ENCODE assay signal across 16 mouse cellular contexts in the genomic region with DNA sequence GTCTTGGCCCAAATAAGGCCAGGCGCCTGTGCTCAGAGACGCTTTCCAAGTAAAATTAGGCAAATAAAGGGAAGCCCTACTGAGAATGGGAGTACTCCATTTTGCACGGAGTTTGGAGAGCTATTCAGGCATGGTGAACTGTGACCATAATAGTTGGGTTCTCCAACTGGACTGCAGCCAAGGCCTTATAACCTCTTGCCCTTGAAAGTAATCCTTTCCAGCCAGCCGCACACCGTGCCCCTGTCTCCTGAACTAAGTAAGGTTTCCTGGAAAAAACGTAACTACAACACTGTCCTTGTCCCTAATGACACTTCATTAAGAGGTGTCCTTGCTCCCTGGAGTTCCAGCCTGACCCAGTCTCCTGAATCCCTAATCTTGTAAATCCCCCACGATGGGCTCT. TPM values are rescaled to one million over a fixed set of nuclear protein-coding genes. Genes with fewer than 3 reads are reported as not detected.
A peak's percentile ranks its signal among the peaks of the same experiment; 100 is the strongest.
DNase-seq lines count a peak whose midpoint lies in the region; ATAC-seq and TF ChIP-seq lines count a peak whose summit lies in the region.
"Had no signal": no experiment of that assay in that cellular context is flagged by ENCODE, and none has a peak within 500 bp of the region (broad histone marks: within the 10 kb centered on the region; RNA-seq: fewer than 3 reads in every experiment).

No protein-coding gene starts in this region.

- no peak overlapping the region for H3K4me3 ChIP-seq in limb, embryonic 12.5 days (replicated peaks)
- no peak overlapping the region for H3K4me3 ChIP-seq in limb, embryonic 10.5 days
- H3K4me3 ChIP-seq in kidney, adult 2 months (ENCODE audit: insufficient read depth, low read depth, low read length), result no peak overlapping the region
- H3K4me3 ChIP-seq: embryonic facial prominence, embryonic 15.5 days; forebrain, embryonic 13.5 days; midbrain, embryonic 10.5 days had no signal

- no peak for TF ChIP-seq POLR2A in kidney, adult 2 months (IDR thresholded peaks at IDR 0.05; ENCODE audit: low read depth, low read length)

- H3K9me3 ChIP-seq in limb, embryonic 12.5 days, result no peaks in the 10 kb centered on the region
- no peaks in the 10 kb centered on the region for H3K9me3 ChIP-seq in limb, embryonic 10.5 days (replicated peaks)
- H3K9me3 ChIP-seq: embryonic facial prominence, embryonic 15.5 days; forebrain, embryonic 13.5 days; midbrain, embryonic 10.5 days had no signal

- H3K27me3 ChIP-seq in limb, embryonic 12.5 days, result peaks cover 6% of the 10 kb centered on the region
- H3K27me3 ChIP-seq in limb, embryonic 10.5 days (ENCODE audit: low read depth, poor library complexity, severe bottlenecking), result peaks cover 20% of the 10 kb centered on the region; the same call in 1 of the 2 replicates
- no peaks in the 10 kb centered on the region for H3K27me3 ChIP-seq in kidney, adult 2 months (replicated peaks; ENCODE audit: control insufficient read depth, insufficient read depth, low read length)
- H3K27me3 ChIP-seq: embryonic facial prominence, embryonic 15.5 days; forebrain, embryonic 13.5 days had no signal

- ATAC-seq in limb, embryonic 12.5 days (ENCODE audit: insufficient number of reproducible peaks, insufficient read depth, low FRiP score, low TSS enrichment, low read depth), result 0 out of 2 replicates have a peak, but pooled peaks have one; percentile 4
- ATAC-seq: CD4-positive, CD25-positive, alpha-beta regulatory T cell, adult 4 months; forebrain, embryonic 13.5 days; hindbrain, postnatal 0 days; lung, postnatal 0 days had no signal

- TF ChIP-seq CTCF in kidney, adult 2 months (conservative IDR thresholded peaks at IDR 0.05; ENCODE audit: insufficient read depth, insufficient read length, low read depth, low read length), result no peak

- H3K4me1 ChIP-seq in limb, embryonic 12.5 days (replicated peaks), result peaks cover 7% of the 10 kb centered on the region; the same call in 1 of the 2 replicates
- peaks cover 15% of the 10 kb centered on the region for H3K4me1 ChIP-seq in limb, embryonic 10.5 days
- peaks cover 25% of the 10 kb centered on the region; the same call in 1 of the 2 replicates for H3K4me1 ChIP-seq in kidney, adult 2 months (ENCODE audit: control insufficient read depth, insufficient read depth, low read length)
- H3K4me1 ChIP-seq: forebrain, embryonic 13.5 days had no signal

- no peak overlapping the region for H3K27ac ChIP-seq in limb, embryonic 12.5 days
- no peak overlapping the region for H3K27ac ChIP-seq in limb, embryonic 10.5 days
- H3K27ac ChIP-seq in kidney, adult 2 months (ENCODE audit: insufficient read depth, low read depth, low read length), result peak overlapping the region; percentile 62
- H3K27ac ChIP-seq: embryonic facial prominence, embryonic 15.5 days; forebrain, embryonic 13.5 days; hindbrain, postnatal 0 days; midbrain, embryonic 10.5 days had no signal

- no peak for DNase-seq in limb, embryonic 10.5 days (ENCODE audit: low spot score)
- peak; percentile 65 for DNase-seq in R1 (ENCODE audit: low read depth, low spot score)
- peak; percentile 95 for DNase-seq in kidney, adult 2 months
- DNase-seq in kidney, postnatal 4 days, result peak; percentile 44 to 62
- DNase-seq in spleen, postnatal 36 days (ENCODE audit: low spot score in 2 of 2), result no peak
- no peak for DNase-seq in frontal cortex, postnatal 25 days (ENCODE audit: low spot score in 2 of 2)
- DNase-seq: cerebellum, adult 18-20 months; right cerebral cortex, postnatal 4 days had no signal

- H3K4me2 ChIP-seq in limb, embryonic 12.5 days, result no peak overlapping the region
- H3K4me2 ChIP-seq: embryonic facial prominence, embryonic 15.5 days; forebrain, embryonic 13.5 days had no signal

- 61% methylated on average over 7 of the region's 7 CpGs for WGBS in limb, embryonic 12.5 days
- WGBS in limb, embryonic 10.5 days, result 71% methylated on average over 7 of the region's 7 CpGs
- WGBS in kidney, adult 2 months, result 21% methylated on average over 7 of the region's 7 CpGs

- H3K9ac ChIP-seq in limb, embryonic 12.5 days (replicated peaks), result no peak overlapping the region
- H3K9ac ChIP-seq: embryonic facial prominence, embryonic 15.5 days; forebrain, embryonic 13.5 days had no signal

- no peaks in the 10 kb centered on the region for H3K36me3 ChIP-seq in limb, embryonic 12.5 days
- no peaks in the 10 kb centered on the region for H3K36me3 ChIP-seq in limb, embryonic 10.5 days
- H3K36me3 ChIP-seq in kidney, adult 2 months (ENCODE audit: control insufficient read depth, insufficient read depth, low read length), result no peaks in the 10 kb centered on the region
- H3K36me3 ChIP-seq: embryonic facial prominence, embryonic 15.5 days; midbrain, embryonic 10.5 days had no signal

RNA-seq across cellular contexts. Expression of a gene that starts 19.4 kb away (rescaled TPM):
- polyA plus RNA-seq in limb, embryonic 12.5 days (2016; fragmentation: Nextera tagmentation; extraction: Ambion mirVana), result 630 and 662 TPM in 2 replicates
- polyA plus RNA-seq in limb, embryonic 10.5 days (2016; fragmentation: Nextera tagmentation; extraction: Ambion mirVana), result 411 and 501 TPM in 2 replicates
- polyA plus RNA-seq in kidney, adult 2 months (2012; rRNA removed), result 233 and 243 TPM in 2 replicates

RNA-seq across cellular contexts. Expression of a gene that starts 42.6 kb away (rescaled TPM):
- 1.0 and 1.5 TPM in 2 replicates for polyA plus RNA-seq in limb, embryonic 12.5 days (2016; fragmentation: Nextera tagmentation; extraction: Ambion mirVana)
- 0.40 and 0.68 TPM in 2 replicates for polyA plus RNA-seq in limb, embryonic 10.5 days (2016; fragmentation: Nextera tagmentation; extraction: Ambion mirVana)
- 0.38 and 0.79 TPM in 2 replicates for polyA plus RNA-seq in kidney, adult 2 months (2012; rRNA removed)
- polyA plus RNA-seq: cortical plate, adult 2 months had no signal

Comparison
In these comparisons a context has a peak if more than half of its experiments do, and no peak if none do; other contexts are left out.
1. DNase-seq: peak in R1 (single experiment), kidney, adult 2 months (single experiment) and kidney, postnatal 4 days (2 of 2); none in limb, embryonic 10.5 days (single experiment), spleen, postnatal 36 days (0 of 2) and frontal cortex, postnatal 25 days (0 of 2).